Mouse (Mus musculus): Measurements from ENCODE around the gene Hivep3. TPM values are rescaled to one million over a fixed set of nuclear protein-coding genes. Genes with fewer than 3 reads are reported as not detected.

The Hivep3 gene
- total and polyA plus RNA-seq, 3 experiments, result 14.4 to 32.3 (median 21.2) TPM

DNA sequence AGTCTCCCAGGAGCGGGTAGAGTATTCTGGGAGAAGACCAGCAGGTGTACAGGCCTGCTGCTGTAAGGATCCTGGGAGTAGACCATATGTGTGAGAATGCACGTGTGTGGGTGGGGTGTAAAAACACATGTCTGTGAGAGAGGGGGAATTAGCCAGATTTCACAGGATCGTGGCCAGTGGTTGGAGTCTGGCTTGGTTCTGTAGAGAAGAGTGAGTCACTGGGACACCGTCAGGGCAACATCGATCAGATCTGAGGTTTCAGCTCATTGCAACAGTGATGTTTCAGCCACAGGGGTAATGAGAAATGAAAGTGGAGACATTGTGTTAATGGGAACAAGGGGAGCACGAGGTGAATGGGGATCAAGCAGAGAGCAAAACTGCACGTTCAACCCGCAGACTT lies 189.4 kb downstream of the Hivep3 start:
- no peaks in the 10 kb centered on the region for H3K79me2 ChIP-seq (replicated peaks; ENCODE audit: control insufficient read depth, extremely low read depth, insufficient read depth, poor library complexity, severe bottlenecking)
- H3K9ac ChIP-seq (ENCODE audit: insufficient read depth, low read depth), result no peak overlapping the region
- no peak overlapping the region for H3K4me2 ChIP-seq (ENCODE audit: insufficient read depth, low read depth, poor library complexity, severe bottlenecking)
- peaks cover 21 to 40% of the 10 kb centered on the region in 2 experiments for H3K4me1 ChIP-seq (ENCODE audit: control insufficient read depth in 1 of 2, insufficient read depth in 2 of 2)
- no peak overlapping the region for H3K27ac ChIP-seq (ENCODE audit: insufficient read depth, low read depth)
- no peaks in the 10 kb centered on the region for H3K27me3 ChIP-seq (replicated peaks)
- TF ChIP-seq MAZ (IDR thresholded peaks at IDR 0.05; ENCODE audit: low read depth, low read length) (no peak), ELF1 (IDR thresholded peaks at IDR 0.05; ENCODE audit: low read depth, low read length) (no peak), SMC3 (IDR thresholded peaks at IDR 0.05; ENCODE audit: low read depth, low read length) (no peak), BHLHE40 (IDR thresholded peaks at IDR 0.05; ENCODE audit: low read depth, low read length) (no peak), MAX (IDR thresholded peaks at IDR 0.05; ENCODE audit: low read length) (no peak), GABPA (IDR thresholded peaks at IDR 0.05; ENCODE audit: insufficient replicate concordance, low read depth, low read length) (no peak), TCF12 (IDR thresholded peaks at IDR 0.05; ENCODE audit: low read depth, low read length) (no peak), E2F4 (IDR thresholded peaks at IDR 0.05; ENCODE audit: insufficient replicate concordance, low read depth, low read length) (no peak), NRF1 (IDR thresholded peaks at IDR 0.05; ENCODE audit: low read depth, low read length) (no peak)
- dilution Hi-C loops (cut with MboI; ENCODE audit: extremely low pct_ligation_motif_present, extremely low pct_unique_long_range_greater_than_20kb, low sequenced_read_pairs) (no loop called here), in situ Hi-C loops (cut with MboI; ENCODE audit: low pct_ligation_motif_present, low pct_unique_long_range_greater_than_20kb, low sequenced_read_pairs) (loop anchor here (5.0 kb wide), 1 partner anchor 34 kb away; no protein-coding TSS in a partner anchor)
- DNase-seq (ENCODE audit: extremely low read depth), result no peak
- H3K36me3 ChIP-seq (replicated peaks in 1 of 2; ENCODE audit: control insufficient read depth in 1 of 2, insufficient read depth in 1 of 2, low read length in 1 of 2), result peaks cover 0 to 2% of the 10 kb centered on the region in 2 experiments
- peaks cover 24% of the 10 kb centered on the region for H3K9me3 ChIP-seq (replicated peaks; ENCODE audit: low read length)
- no peak overlapping the region for H3K4me3 ChIP-seq (replicated peaks in 1 of 3; ENCODE audit: low read depth in 2 of 3, low read length in 2 of 3, poor library complexity in 1 of 3)

DNA sequence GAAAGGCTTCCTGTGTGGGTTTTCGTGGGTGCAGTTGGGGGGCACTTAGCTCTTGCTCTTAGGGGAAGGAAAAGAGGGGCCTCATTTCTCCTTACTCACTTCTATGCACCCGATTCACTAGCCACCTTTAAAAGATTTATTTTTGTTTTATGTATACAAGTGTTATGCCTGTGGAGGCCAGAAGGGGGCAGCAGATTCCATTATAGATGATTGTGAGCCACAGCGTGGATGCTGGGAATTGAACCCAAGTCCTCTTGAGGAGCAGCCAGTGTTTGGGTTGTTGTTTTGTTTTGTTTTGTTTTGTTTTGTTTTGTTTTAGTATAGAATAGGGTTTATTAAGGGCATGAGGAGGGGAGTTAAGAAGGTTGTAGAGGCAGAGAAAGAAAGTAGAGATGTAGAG lies 189.8 kb downstream of the Hivep3 start:
- H3K27me3 ChIP-seq (replicated peaks), result no peaks in the 10 kb centered on the region
- no peak overlapping the region for H3K4me2 ChIP-seq (ENCODE audit: insufficient read depth, low read depth, poor library complexity, severe bottlenecking)
- peaks cover 0 to 2% of the 10 kb centered on the region in 2 experiments for H3K36me3 ChIP-seq (replicated peaks in 1 of 2; ENCODE audit: control insufficient read depth in 1 of 2, insufficient read depth in 1 of 2, low read length in 1 of 2)
- TF ChIP-seq ZKSCAN1 (IDR thresholded peaks at IDR 0.05; ENCODE audit: borderline replicate concordance, low read depth, low read length) (no peak), KAT2A (IDR thresholded peaks at IDR 0.05; ENCODE audit: insufficient replicate concordance, low read length) (no peak), JUND (conservative IDR thresholded peaks at IDR 0.05; ENCODE audit: low read depth, low read length) (no peak), JUN (IDR thresholded peaks at IDR 0.05; ENCODE audit: insufficient read depth, low read depth, low read length) (no peak), CHD2 (IDR thresholded peaks at IDR 0.05; ENCODE audit: low read length) (no peak), UBTF (IDR thresholded peaks at IDR 0.05; ENCODE audit: low read depth, low read length) (no peak), CTCF (conservative IDR thresholded peaks at IDR 0.05 in 1 of 2, IDR thresholded peaks at IDR 0.05 in 1 of 2; ENCODE audit: low read depth in 2 of 2, low read length in 2 of 2) (peak in 1 of 2 experiments; percentile 44; a peak in 3 of 4 replicates), RAD21 (IDR thresholded peaks at IDR 0.05; ENCODE audit: low read depth, low read length) (peak; percentile 35), E2F4 (IDR thresholded peaks at IDR 0.05; ENCODE audit: insufficient replicate concordance, low read depth, low read length) (no peak), POLR2AphosphoS2 (IDR thresholded peaks at IDR 0.05; ENCODE audit: low read depth, low read length) (no peak), MAX (IDR thresholded peaks at IDR 0.05; ENCODE audit: low read length) (no peak), SMC3 (IDR thresholded peaks at IDR 0.05; ENCODE audit: low read depth, low read length) (peak; percentile 35), POLR2A (IDR thresholded peaks at IDR 0.05; ENCODE audit: low read depth, low read length) (no peak), GABPA (IDR thresholded peaks at IDR 0.05; ENCODE audit: insufficient replicate concordance, low read depth, low read length) (no peak), USF1 (IDR thresholded peaks at IDR 0.05; ENCODE audit: low read depth, low read length) (no peak)
- DNase-seq (ENCODE audit: extremely low read depth), result no peak
- no peaks in the 10 kb centered on the region for H3K79me2 ChIP-seq (replicated peaks; ENCODE audit: control insufficient read depth, extremely low read depth, insufficient read depth, poor library complexity, severe bottlenecking)
- H3K4me1 ChIP-seq (ENCODE audit: control insufficient read depth in 1 of 2, insufficient read depth in 2 of 2), result peaks cover 21 to 40% of the 10 kb centered on the region in 2 experiments
- dilution Hi-C loops (cut with MboI; ENCODE audit: extremely low pct_ligation_motif_present, extremely low pct_unique_long_range_greater_than_20kb, low sequenced_read_pairs), result no loop called here
- in situ Hi-C loops (cut with MboI; ENCODE audit: low pct_ligation_motif_present, low pct_unique_long_range_greater_than_20kb, low sequenced_read_pairs), result loop anchor here (5.0 kb wide), 1 partner anchor 34 kb away; no protein-coding TSS in a partner anchor
- peaks cover 24% of the 10 kb centered on the region for H3K9me3 ChIP-seq (replicated peaks; ENCODE audit: low read length)
- H3K9ac ChIP-seq (ENCODE audit: insufficient read depth, low read depth), result no peak overlapping the region
- H3K4me3 ChIP-seq (replicated peaks in 1 of 3; ENCODE audit: low read depth in 2 of 3, low read length in 2 of 3, poor library complexity in 1 of 3), result no peak overlapping the region
- H3K27ac ChIP-seq (ENCODE audit: insufficient read depth, low read depth), result no peak overlapping the region
